ENCODE assay signal across 21 mouse cellular contexts in the genomic region with DNA sequence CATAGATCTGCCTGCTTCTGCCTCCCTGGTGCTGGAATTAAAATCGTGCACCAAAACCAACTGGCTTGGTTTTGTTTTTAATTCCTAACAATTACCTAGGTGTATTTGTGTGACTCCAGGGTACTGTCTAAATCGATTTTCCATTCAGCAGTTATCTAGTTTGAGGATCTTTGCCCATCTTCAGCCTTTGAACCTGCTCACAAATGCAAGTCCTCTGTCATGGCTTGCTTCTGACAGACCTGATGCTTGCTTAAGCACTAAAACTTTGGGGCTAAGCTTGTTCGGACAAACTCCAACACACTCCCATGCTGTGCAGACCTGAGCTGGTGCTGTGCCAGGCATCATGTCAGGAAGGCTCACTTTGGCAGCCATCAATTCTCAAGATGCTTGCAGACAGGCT.
DNase-seq lines count a peak whose midpoint lies in the region; ATAC-seq and TF ChIP-seq lines count a peak whose summit lies in the region.
"Had no signal": no experiment of that assay in that cellular context is flagged by ENCODE, and none has a peak within 500 bp of the region (broad histone marks: within the 10 kb centered on the region; RNA-seq: fewer than 3 reads in every experiment).

No protein-coding gene starts in this region.

- H3K4me1 ChIP-seq in forebrain, embryonic 10.5 days, result peaks cover 20% of the 10 kb centered on the region
- H3K4me1 ChIP-seq in forebrain, embryonic 13.5 days, result peaks cover 27% of the 10 kb centered on the region
- H3K4me1 ChIP-seq in hindbrain, embryonic 14.5 days (replicated peaks; ENCODE audit: control insufficient read depth, insufficient read depth, low read length), result peaks cover 23% of the 10 kb centered on the region
- peaks cover 5% of the 10 kb centered on the region for H3K4me1 ChIP-seq in hindbrain, embryonic 16.5 days (ENCODE audit: control insufficient read depth, insufficient read depth, low read depth, low read length)
- H3K4me1 ChIP-seq in neural tube, embryonic 13.5 days (replicated peaks), result peaks cover 38% of the 10 kb centered on the region
- H3K4me1 ChIP-seq: heart, embryonic 10.5 days had no signal

- no peak for ATAC-seq in forebrain, embryonic 13.5 days
- ATAC-seq in hindbrain, embryonic 14.5 days (ENCODE audit: low FRiP score), result no peak
- no peak for ATAC-seq in hindbrain, embryonic 16.5 days
- no peak for ATAC-seq in neural tube, embryonic 13.5 days (ENCODE audit: low read depth)

- H3K27me3 ChIP-seq in forebrain, embryonic 10.5 days (ENCODE audit: poor library complexity, severe bottlenecking), result no peaks in the 10 kb centered on the region
- no peaks in the 10 kb centered on the region for H3K27me3 ChIP-seq in forebrain, embryonic 13.5 days
- H3K27me3 ChIP-seq in hindbrain, embryonic 14.5 days (ENCODE audit: control insufficient read depth, insufficient read depth, low read length), result no peaks in the 10 kb centered on the region
- H3K27me3 ChIP-seq in hindbrain, embryonic 16.5 days (replicated peaks; ENCODE audit: control insufficient read depth, insufficient read depth, low read length), result no peaks in the 10 kb centered on the region
- H3K27me3 ChIP-seq in neural tube, embryonic 13.5 days, result no peaks in the 10 kb centered on the region
- H3K27me3 ChIP-seq: forebrain, embryonic 12.5 days; midbrain, embryonic 12.5 days had no signal

- no peaks in the 10 kb centered on the region for H3K9me3 ChIP-seq in forebrain, embryonic 10.5 days
- no peaks in the 10 kb centered on the region for H3K9me3 ChIP-seq in forebrain, embryonic 13.5 days (replicated peaks)
- no peaks in the 10 kb centered on the region for H3K9me3 ChIP-seq in hindbrain, embryonic 14.5 days (ENCODE audit: control insufficient read depth, low read length)
- no peaks in the 10 kb centered on the region for H3K9me3 ChIP-seq in hindbrain, embryonic 16.5 days (ENCODE audit: control insufficient read depth, low read length)
- no peaks in the 10 kb centered on the region for H3K9me3 ChIP-seq in neural tube, embryonic 13.5 days
- H3K9me3 ChIP-seq: forebrain, embryonic 12.5 days; heart, embryonic 10.5 days; midbrain, embryonic 12.5 days had no signal

- no peak for TF ChIP-seq CTCF in brain, embryonic 14.5 days (IDR thresholded peaks at IDR 0.05; ENCODE audit: borderline replicate concordance, extremely low read depth, insufficient read depth, insufficient read length)

- WGBS in forebrain, embryonic 10.5 days, result 81% methylated on average over 3 of the region's 3 CpGs
- 68% methylated on average over 3 of the region's 3 CpGs for WGBS in forebrain, embryonic 13.5 days
- WGBS in hindbrain, embryonic 14.5 days, result 69% methylated on average over 3 of the region's 3 CpGs
- WGBS in hindbrain, embryonic 16.5 days, result 77% methylated on average over 3 of the region's 3 CpGs
- WGBS in neural tube, embryonic 13.5 days, result 67% methylated on average over 3 of the region's 3 CpGs

- H3K27ac ChIP-seq in forebrain, embryonic 10.5 days, result 0 out of 2 replicates have a peak overlapping the region, but pooled peaks have one; percentile 0
- H3K27ac ChIP-seq in forebrain, embryonic 13.5 days, result no peak overlapping the region
- peak overlapping the region; percentile 82; the same call in 1 of the 2 replicates for H3K27ac ChIP-seq in hindbrain, embryonic 14.5 days
- no peak overlapping the region for H3K27ac ChIP-seq in hindbrain, embryonic 16.5 days (ENCODE audit: low read depth, low read length)
- H3K27ac ChIP-seq in neural tube, embryonic 13.5 days (replicated peaks), result peak overlapping the region; percentile 71
- H3K27ac ChIP-seq: forebrain, embryonic 12.5 days; heart, embryonic 10.5 days; macrophage; midbrain, embryonic 12.5 days had no signal

- no peak overlapping the region for H3K4me3 ChIP-seq in forebrain, embryonic 10.5 days
- no peak overlapping the region for H3K4me3 ChIP-seq in forebrain, embryonic 13.5 days
- H3K4me3 ChIP-seq in hindbrain, embryonic 14.5 days (replicated peaks; ENCODE audit: low read length), result no peak overlapping the region
- H3K4me3 ChIP-seq in hindbrain, embryonic 16.5 days (ENCODE audit: low read length), result no peak overlapping the region
- no peak overlapping the region for H3K4me3 ChIP-seq in neural tube, embryonic 13.5 days
- H3K4me3 ChIP-seq: forebrain, embryonic 12.5 days; heart, embryonic 10.5 days; midbrain, embryonic 12.5 days had no signal

- no peak for TF ChIP-seq POLR2A in brain, embryonic 14.5 days (IDR thresholded peaks at IDR 0.05; ENCODE audit: borderline replicate concordance, extremely low read depth, insufficient read depth, insufficient read length, poor library complexity, severe bottlenecking)

- no peak overlapping the region for H3K9ac ChIP-seq in forebrain, embryonic 13.5 days
- H3K9ac ChIP-seq in hindbrain, embryonic 14.5 days, result no peak overlapping the region
- no peak overlapping the region for H3K9ac ChIP-seq in hindbrain, embryonic 16.5 days (ENCODE audit: low read depth, low read length)
- H3K9ac ChIP-seq in neural tube, embryonic 13.5 days, result no peak overlapping the region
- H3K9ac ChIP-seq: forebrain, embryonic 12.5 days; midbrain, embryonic 12.5 days had no signal

- H3K4me2 ChIP-seq in forebrain, embryonic 13.5 days, result no peak overlapping the region
- H3K4me2 ChIP-seq in hindbrain, embryonic 14.5 days (replicated peaks), result no peak overlapping the region
- no peak overlapping the region for H3K4me2 ChIP-seq in hindbrain, embryonic 16.5 days (ENCODE audit: low read length)
- no peak overlapping the region for H3K4me2 ChIP-seq in neural tube, embryonic 13.5 days
- H3K4me2 ChIP-seq: forebrain, embryonic 12.5 days; liver, embryonic 11.5 days; midbrain, embryonic 12.5 days had no signal

- no peak for DNase-seq in forebrain, embryonic 10.5 days (ENCODE audit: extremely low spot score, low spot score)
- DNase-seq in hindbrain, embryonic 14.5 days (ENCODE audit: low spot score), result no peak
- DNase-seq in neural tube, embryonic 10.5 days (ENCODE audit: extremely low spot score, low spot score), result no peak
- peak; percentile 15 for DNase-seq in brain, embryonic 14.5 days (ENCODE audit: low read depth)
- no peak for DNase-seq in left cerebral cortex, adult 8-10 months (ENCODE audit: low spot score in 2 of 2)
- DNase-seq: adrenal gland, postnatal 36 days; cerebellum, adult 2 months; cerebellum, postnatal 36 days; gastrocnemius, postnatal 36 days; kidney, adult 8-10 months; kidney, postnatal 36 days; lung, adult 18-20 months; retina, postnatal 1 day had no signal

- no peaks in the 10 kb centered on the region for H3K36me3 ChIP-seq in forebrain, embryonic 10.5 days (replicated peaks)
- no peaks in the 10 kb centered on the region for H3K36me3 ChIP-seq in forebrain, embryonic 13.5 days (ENCODE audit: poor library complexity, severe bottlenecking)
- no peaks in the 10 kb centered on the region for H3K36me3 ChIP-seq in hindbrain, embryonic 14.5 days (replicated peaks; ENCODE audit: control insufficient read depth, insufficient read depth)
- no peaks in the 10 kb centered on the region for H3K36me3 ChIP-seq in hindbrain, embryonic 16.5 days (ENCODE audit: control insufficient read depth, insufficient read depth, low read length)
- no peaks in the 10 kb centered on the region for H3K36me3 ChIP-seq in neural tube, embryonic 13.5 days
- H3K36me3 ChIP-seq: forebrain, embryonic 12.5 days; heart, embryonic 10.5 days; midbrain, embryonic 12.5 days had no signal

Comparison
In these comparisons a context has a peak if more than half of its experiments do, and no peak if none do; other contexts are left out.
1. H3K27ac ChIP-seq: peak in forebrain, embryonic 10.5 days (single experiment), hindbrain, embryonic 14.5 days (single experiment) and neural tube, embryonic 13.5 days (single experiment); none in forebrain, embryonic 13.5 days (single experiment) and hindbrain, embryonic 16.5 days (single experiment).